Mouse (Mus musculus) liver, postnatal 0 days (tissue): ENCODE measurements around the gene Map3k4.

Experiments used
- CTCF ChIP-seq: sonication (generic); IDR thresholded peaks from 2 replicates; pipeline ENCODE4 v1.5.1; 2016; ENCODE audit warnings: antibody characterized with exemption, low read depth
- EP300 ChIP-seq: IDR thresholded peaks from 2 replicates; pipeline ENCODE4 v1.6.1; 2016; ENCODE audit warnings: antibody characterized with exemption, low read depth, mild to moderate bottlenecking

DNA sequence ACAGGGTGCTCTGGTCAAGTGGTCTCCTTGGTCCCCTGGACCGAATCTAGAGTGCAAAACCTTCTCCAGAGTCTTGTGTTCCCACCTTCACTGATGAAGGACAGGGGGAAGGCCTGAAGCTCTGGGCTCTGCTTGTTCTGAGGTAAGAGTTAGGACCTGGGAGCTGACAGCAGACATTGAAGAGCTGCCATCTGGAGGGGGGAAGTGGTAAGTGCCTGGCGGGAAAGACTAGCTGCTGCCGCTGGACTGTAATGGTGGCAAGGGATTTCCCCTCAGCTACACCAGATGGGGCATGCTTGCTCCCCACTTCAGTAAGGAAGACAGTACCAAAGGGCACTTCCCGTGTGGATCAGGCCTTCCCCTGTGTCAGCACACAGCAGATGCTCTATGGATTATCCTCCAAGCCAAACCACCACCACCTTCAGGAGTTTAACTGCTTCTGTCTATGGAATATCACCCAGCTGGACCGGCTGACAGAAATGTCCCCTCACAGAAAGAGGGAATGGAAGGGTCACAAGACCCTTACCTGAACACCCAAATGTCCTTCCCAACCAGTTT, 48.9 kb upstream of the Map3k4 start:
- TF ChIP-seq CTCF, result peak; percentile 79
- TF ChIP-seq EP300, result no peak
